Mouse (Mus musculus) spleen, adult 2 months (tissue): ENCODE measurements around the gene Med24. TPM values are rescaled to one million over a fixed set of nuclear protein-coding genes. Genes with fewer than 3 reads are reported as not detected.

ENCODE experiments used
- DNase-seq, 2 experiments: peaks; one replicate each; pipeline versions ENCODE4 v3.0.0 to v3.0.0-alpha.2; 2012 to 2021; ENCODE audit warnings: low spot score in 2 of 2, low read depth in 1 of 2
- H3K27ac ChIP-seq: fragments of 200-500 bp; 2 replicates; pipeline ENCODE4 v1.5.1; 2012; ENCODE audit warnings: low read length, inconsistent platforms; ENCODE audit not compliant: insufficient read depth
- H3K27me3 ChIP-seq: fragments of 200-500 bp; 2 replicates; pipeline ENCODE4 v1.6.1; 2012; ENCODE audit warnings: mild to moderate bottlenecking, moderate library complexity, low read length, inconsistent platforms; ENCODE audit not compliant: control insufficient read depth, insufficient read depth
- H3K36me3 ChIP-seq: fragments of 200-500 bp; 2 replicates; pipeline ENCODE4 v1.6.1; 2012; ENCODE audit warnings: mild to moderate bottlenecking, low read length, inconsistent platforms; ENCODE audit not compliant: control insufficient read depth, insufficient read depth
- H3K4me1 ChIP-seq: fragments of 200-500 bp; 2 replicates; pipeline ENCODE4 v1.6.1; 2011; ENCODE audit warnings: inconsistent platforms; ENCODE audit not compliant: control insufficient read depth, insufficient read depth, insufficient read length
- H3K4me3 ChIP-seq: fragments of 200-500 bp; 2 replicates; pipeline ENCODE4 v1.5.1; 2011; ENCODE audit warnings: mild to moderate bottlenecking, inconsistent platforms; ENCODE audit not compliant: insufficient read depth, insufficient read length; ENCODE audit errors: extremely low read depth
- CTCF ChIP-seq: fragments of 200-500 bp; IDR thresholded peaks from 2 replicates; pipeline ENCODE4 v1.5.1; 2011; ENCODE audit warnings: mild to moderate bottlenecking, inconsistent platforms; ENCODE audit not compliant: insufficient read depth, insufficient read length, insufficient replicate concordance; ENCODE audit errors: extremely low read depth
- POLR2A ChIP-seq: fragments of 200-500 bp; IDR thresholded peaks from 2 replicates; pipeline ENCODE4 v1.6.1; 2011; ENCODE audit warnings: low read depth, low read length, inconsistent platforms
- WGBS: fragments of 180-500 bp; shearing (Covaris S2); methylation state at CpG from one replicate; pipeline ENCODE4 v1.1.7; 2018; 5-methylcytosine and 5-hydroxymethylcytosine counted together
- polyA plus RNA-seq: library from polyadenylated mRNA; depleted of rRNA; stranded (reverse); fragments of >200 nt; gene quantifications from 2 replicates; pipeline ENCODE4 v1.2.3, GENCODE M21; 2012

Med24 gene
- polyA plus RNA-seq, 1 experiment, result 53.6 TPM

- peaks cover 4% of the 10 kb centered on the region; the same call in 1 of the 2 replicates for H3K4me1 ChIP-seq
- peaks cover 3% of the 10 kb centered on the region for H3K36me3 ChIP-seq
- no peaks in the 10 kb centered on the region for H3K27me3 ChIP-seq
- no peak overlapping the region for H3K27ac ChIP-seq
- H3K4me3 ChIP-seq, result no peak overlapping the region
- DNase-seq, result no peak
- no peak for TF ChIP-seq POLR2A
- TF ChIP-seq CTCF, result no peak
- 94% methylated on average over 15 of the region's 15 CpGs for WGBS
These were observed 3.2 kb downstream of the Med24 start for GRCm38 (mm10) chr11:98725926-98726506.

GRCm38 (mm10) chr11:98723098-98723497 lies 6.1 kb downstream of the Med24 start:
- peaks cover 3% of the 10 kb centered on the region for H3K36me3 ChIP-seq
- TF ChIP-seq CTCF, result no peak
- no peak for TF ChIP-seq POLR2A
- no peak for DNase-seq
- no peaks in the 10 kb centered on the region for H3K27me3 ChIP-seq
- H3K4me3 ChIP-seq, result no peak overlapping the region
- no peaks in the 10 kb centered on the region for H3K4me1 ChIP-seq
- H3K27ac ChIP-seq, result no peak overlapping the region
- WGBS, result 86% methylated on average over 7 of the region's 7 CpGs

- Histone ChIP-seq H3K27ac (no peak overlapping the region), H3K36me3 (peaks cover 9% of the 10 kb centered on the region)
These were observed 7.6 kb downstream of the Med24 start for GRCm38 (mm10) chr11:98721458-98722226.

GRCm38 (mm10) chr11:98720756-98721155 lies 8.5 kb downstream of the Med24 start:
- Histone ChIP-seq H3K36me3 (peaks cover 12% of the 10 kb centered on the region), H3K4me1 (no peaks in the 10 kb centered on the region), H3K27ac (no peak overlapping the region), H3K4me3 (no peak overlapping the region), H3K27me3 (no peaks in the 10 kb centered on the region)
- 93% methylated on average over 2 of the region's 2 CpGs for WGBS
- no peak for DNase-seq
- no peak for TF ChIP-seq POLR2A
- TF ChIP-seq CTCF, result no peak

More at GRCm38 (mm10) chr11:98721458-98722226, 7.6 kb downstream of the Med24 start:
- no peaks in the 10 kb centered on the region for H3K27me3 ChIP-seq
- TF ChIP-seq CTCF, result no peak
- no peak for TF ChIP-seq POLR2A
- no peaks in the 10 kb centered on the region for H3K4me1 ChIP-seq
- no peak overlapping the region for H3K4me3 ChIP-seq
- no peak for DNase-seq
- 86% methylated on average over 24 of the region's 24 CpGs for WGBS

GRCm38 (mm10) chr11:98717904-98718303 lies 11.3 kb downstream of the Med24 start:
- Histone ChIP-seq H3K4me3 (no peak overlapping the region), H3K4me1 (no peaks in the 10 kb centered on the region), H3K36me3 (peaks cover 23% of the 10 kb centered on the region), H3K27me3 (no peaks in the 10 kb centered on the region), H3K27ac (no peak overlapping the region)
- peak in 1 of 2 experiments; percentile 34 for DNase-seq
- TF ChIP-seq CTCF (peak; percentile 66; the same call in 1 of the 2 replicates), POLR2A (no peak)
- 42% methylated on average over 13 of the region's 13 CpGs for WGBS

- Histone ChIP-seq H3K27me3 (no peaks in the 10 kb centered on the region), H3K4me1 (no peaks in the 10 kb centered on the region), H3K4me3 (no peak overlapping the region), H3K27ac (no peak overlapping the region), H3K36me3 (peaks cover 26% of the 10 kb centered on the region)
- WGBS, result 94% methylated on average over 9 of the region's 9 CpGs
- TF ChIP-seq CTCF (no peak), POLR2A (no peak)
- DNase-seq, result no peak
These were observed 13.3 kb downstream of the Med24 start for GRCm38 (mm10) chr11:98715946-98716345.

- DNase-seq, result no peak
- Histone ChIP-seq H3K27me3 (no peaks in the 10 kb centered on the region), H3K27ac (no peak overlapping the region), H3K4me1 (no peaks in the 10 kb centered on the region; the same call in 1 of the 2 replicates), H3K36me3 (peaks cover 28% of the 10 kb centered on the region), H3K4me3 (no peak overlapping the region)
- TF ChIP-seq POLR2A, result no peak
- TF ChIP-seq CTCF, result no peak
- 71% methylated on average over 12 of the region's 12 CpGs for WGBS
These were observed 15.5 kb downstream of the Med24 start for GRCm38 (mm10) chr11:98713703-98714102.
